Mouse (Mus musculus) common myeloid progenitor, adult 5-6 weeks (primary cell): ENCODE results near the gene Frat2. TPM values are rescaled to one million over a fixed set of nuclear protein-coding genes. Genes with fewer than 3 reads are reported as not detected.

Experiments
- ATAC-seq: replicated peaks from 2 replicates; pipeline ENCODE4 v1.8.0; 2016; ENCODE audit warnings: low read depth, mild to moderate bottlenecking, moderate TSS enrichment, inconsistent platforms; ENCODE audit not compliant: poor library complexity, severe bottlenecking
- total RNA-seq: library from RNA; stranded (forward); fragments of 200-1000, 187-1606 nt; gene quantifications from 2 replicates; pipeline ENCODE4 v1.2.3, GENCODE M21; 2017

The Frat2 gene
- total RNA-seq, 1 experiment from 2014 or later, result 26.8 TPM

- no peak for ATAC-seq
Measured at GRCm38 (mm10) chr19:41826529-41826928, 21.4 kb downstream of the Frat2 start.

GRCm38 (mm10) chr19:41824950-41825349 is 23.0 kb downstream of the Frat2 start:
- ATAC-seq, result peak; percentile 43

GRCm38 (mm10) chr19:41822589-41822988 is 25.3 kb downstream of the Frat2 start:
- no peak for ATAC-seq

- ATAC-seq, result no peak
Measured at GRCm38 (mm10) chr19:41821436-41821835, 26.5 kb downstream of the Frat2 start.

- no peak for ATAC-seq
Measured at GRCm38 (mm10) chr19:41818749-41819148, 29.2 kb downstream of the Frat2 start.

- ATAC-seq, result no peak
Measured at GRCm38 (mm10) chr19:41817325-41817724, 30.6 kb downstream of the Frat2 start.

DNA sequence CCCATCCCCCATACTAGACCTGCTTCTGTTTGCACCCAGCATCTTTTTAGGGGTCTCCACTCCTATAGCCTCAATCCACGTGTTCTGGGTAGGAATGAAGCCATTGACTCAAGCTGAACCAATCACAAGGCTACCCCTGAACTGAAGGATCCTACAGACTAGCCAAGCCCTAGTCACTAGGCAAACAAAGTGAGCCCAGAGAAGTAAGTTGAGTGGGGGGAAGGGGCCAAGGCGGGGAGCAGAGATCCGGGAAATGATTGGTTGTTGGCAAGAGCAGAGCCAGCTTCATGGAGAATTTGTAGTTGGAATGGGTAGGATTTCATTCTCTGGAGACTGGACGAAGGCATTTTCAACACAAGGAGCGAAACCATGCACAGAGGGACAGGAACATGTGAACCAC is 31.0 kb downstream of the Frat2 start:
- ATAC-seq, result no peak

GRCm38 (mm10) chr19:41816410-41816809 is 31.5 kb downstream of the Frat2 start:
- ATAC-seq, result no peak

GRCm38 (mm10) chr19:41813374-41813773 is 34.6 kb downstream of the Frat2 start:
- ATAC-seq, result no peak

- ATAC-seq, result no peak
Measured at GRCm38 (mm10) chr19:41812525-41812924, 35.4 kb downstream of the Frat2 start.

DNA sequence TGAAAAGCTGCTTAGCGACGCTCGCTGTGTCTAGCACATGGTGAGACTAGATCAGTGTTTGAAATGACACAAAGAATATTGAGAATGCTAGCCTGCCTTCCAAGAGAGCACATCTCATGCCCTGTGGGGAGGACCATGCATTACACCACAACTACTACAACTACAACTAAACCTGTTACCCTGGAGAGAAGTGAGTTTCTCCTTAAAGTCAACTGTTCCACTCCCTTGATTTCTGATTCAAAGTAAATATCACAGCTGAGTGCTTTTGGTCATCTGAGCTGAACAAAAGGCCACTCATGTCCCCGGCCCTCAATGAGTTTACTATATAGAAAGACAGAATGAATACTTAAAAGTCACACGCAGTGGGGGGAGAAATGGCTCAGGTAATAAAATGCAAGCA is 37.9 kb downstream of the Frat2 start:
- ATAC-seq, result no peak

DNA sequence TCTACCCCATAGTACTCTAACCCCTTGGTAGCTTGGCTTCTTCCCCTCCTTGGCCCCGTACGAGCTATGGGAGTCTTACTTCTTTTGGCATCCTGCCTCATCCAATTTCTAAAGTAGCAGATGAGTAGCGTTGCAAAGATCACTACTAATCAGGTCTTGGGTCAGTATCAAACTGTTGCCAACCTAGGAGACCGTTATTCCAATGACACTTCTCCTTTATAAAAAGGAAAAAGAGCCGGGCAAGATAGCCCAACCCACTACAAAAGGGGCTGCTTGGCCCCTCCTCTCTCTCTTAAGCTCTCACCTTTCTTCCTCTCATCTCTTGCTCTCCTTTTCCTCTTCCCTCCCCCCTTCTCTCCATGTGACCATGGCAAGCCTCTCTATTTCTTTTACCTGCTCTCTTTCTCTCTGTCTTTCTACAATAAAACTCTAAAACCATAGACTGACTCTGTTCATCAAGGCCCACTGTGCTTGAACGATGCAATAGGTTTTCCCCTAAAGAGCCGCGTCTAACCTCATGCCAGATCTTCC is 39.8 kb downstream of the Frat2 start:
- no peak for ATAC-seq

GRCm38 (mm10) chr19:41807497-41807896 is 40.4 kb downstream of the Frat2 start:
- ATAC-seq, result peak; percentile 26; the same call in 1 of the 2 replicates

GRCm38 (mm10) chr19:41805831-41806230 is 42.1 kb downstream of the Frat2 start:
- ATAC-seq, result no peak

- ATAC-seq, result peak; percentile 69
Measured at GRCm38 (mm10) chr19:41803322-41803721, 44.6 kb downstream of the Frat2 start.

- ATAC-seq, result peak; percentile 93
Measured at GRCm38 (mm10) chr19:41801742-41802369, 46.1 kb downstream of the Frat2 start, which contains the start of gene Arhgap19. Gene Arhgap19, minus strand, starts transcription at chr19:41802047.

DNA sequence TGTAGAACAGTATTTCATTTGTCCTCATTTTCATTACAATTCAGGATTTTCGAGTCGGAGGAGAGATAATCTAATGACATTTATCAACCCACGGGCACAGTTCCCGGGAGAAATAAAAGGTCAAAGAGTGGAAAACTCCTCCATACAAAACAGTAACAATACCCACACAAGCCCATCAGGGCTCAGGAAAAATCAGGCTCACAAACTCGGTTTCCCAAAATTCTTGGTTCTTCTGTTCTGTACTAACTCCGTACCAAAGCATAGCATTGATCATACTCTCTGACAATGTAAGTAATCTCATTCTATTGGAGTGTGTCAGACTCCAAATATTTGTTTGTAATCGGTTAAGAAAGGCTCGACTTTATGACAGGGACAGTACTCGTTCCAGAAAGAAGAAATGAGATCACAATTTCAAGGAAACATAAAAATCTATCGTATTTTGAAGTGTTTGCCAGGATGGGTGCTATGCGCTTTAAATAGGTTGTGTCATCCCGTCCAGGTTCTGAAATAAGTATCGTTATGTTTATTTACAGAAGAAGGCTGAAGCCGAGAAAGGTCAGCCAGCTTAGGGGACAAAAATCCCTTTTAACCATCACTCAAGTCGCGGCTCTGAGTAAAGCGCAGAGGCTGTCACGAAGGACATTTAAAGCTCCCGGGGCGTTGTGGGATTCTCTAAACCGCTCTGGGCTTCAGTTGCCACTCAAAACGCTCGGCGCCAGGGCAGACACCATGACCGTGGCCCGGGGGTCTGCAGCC is 46.8 kb downstream of the Frat2 start:
- no peak for ATAC-seq

- no peak for ATAC-seq
Measured at GRCm38 (mm10) chr19:41800451-41800850, 47.5 kb downstream of the Frat2 start.

GRCm38 (mm10) chr19:41797536-41797935 is 50.4 kb downstream of the Frat2 start:
- 0 out of 2 replicates have a peak, but pooled peaks have one; percentile 11 for ATAC-seq

GRCm38 (mm10) chr19:41796789-41797327 is 51.1 kb downstream of the Frat2 start:
- ATAC-seq, result peak; percentile 48
